Comparison of ENCODE assay signal across 8 mouse cellular contexts in genomic region chr15:98608058-98608783, GRCm38 (mm10). TPM values are rescaled to one million over a fixed set of nuclear protein-coding genes. Genes with fewer than 3 reads are reported as not detected.
A peak's percentile ranks its signal among the peaks of the same experiment; 100 is the strongest.
DNase-seq lines count a peak whose midpoint lies in the region; ATAC-seq and TF ChIP-seq lines count a peak whose summit lies in the region.

No protein-coding gene starts in this region.

- 8% methylated on average over 10 of the region's 10 CpGs for WGBS in lung, postnatal 0 days
- WGBS in intestine, embryonic 14.5 days, result 10% methylated on average over 10 of the region's 10 CpGs
- 10% methylated on average over 10 of the region's 10 CpGs for WGBS in midbrain, embryonic 12.5 days

- no peak for TF ChIP-seq CTCF in lung, postnatal 0 days (IDR thresholded peaks at IDR 0.05)
- no peak for TF ChIP-seq CTCF in embryonic fibroblast, embryonic 13.5 days (IDR thresholded peaks at IDR 0.05; ENCODE audit: borderline replicate concordance, insufficient read depth, low read length)

- 0 out of 2 replicates have a peak, but pooled peaks cover 7% of the 10 kb centered on the region for H3K36me3 ChIP-seq in lung, postnatal 0 days (ENCODE audit: insufficient read depth, low read length)
- peaks cover 15% of the 10 kb centered on the region for H3K36me3 ChIP-seq in intestine, embryonic 14.5 days (ENCODE audit: control insufficient read depth, insufficient read depth, low read length)
- peaks cover 14% of the 10 kb centered on the region for H3K36me3 ChIP-seq in midbrain, embryonic 12.5 days

- TF ChIP-seq POLR2A in embryonic fibroblast, embryonic 13.5 days (IDR thresholded peaks at IDR 0.05; ENCODE audit: low read depth, low read length), result 0 out of 2 replicates have a peak, but pooled peaks have one; percentile 12

- no peaks in the 10 kb centered on the region for H3K9me3 ChIP-seq in lung, postnatal 0 days (ENCODE audit: low read length)
- no peaks in the 10 kb centered on the region for H3K9me3 ChIP-seq in intestine, embryonic 14.5 days (ENCODE audit: control insufficient read depth, low read length)
- no peaks in the 10 kb centered on the region for H3K9me3 ChIP-seq in midbrain, embryonic 12.5 days

- H3K4me1 ChIP-seq in lung, postnatal 0 days (ENCODE audit: insufficient read depth, low read depth, low read length), result peaks cover 9% of the 10 kb centered on the region
- H3K4me1 ChIP-seq in embryonic fibroblast, embryonic 13.5 days (ENCODE audit: control insufficient read depth, insufficient read depth, low read length), result peaks cover 6% of the 10 kb centered on the region
- H3K4me1 ChIP-seq in intestine, embryonic 14.5 days (replicated peaks; ENCODE audit: control insufficient read depth, insufficient read depth, low read length), result peaks cover 39% of the 10 kb centered on the region
- peaks cover 28% of the 10 kb centered on the region for H3K4me1 ChIP-seq in midbrain, embryonic 12.5 days

- peak overlapping the region; percentile 89 for H3K27ac ChIP-seq in lung, postnatal 0 days (ENCODE audit: low read length)
- peak overlapping the region; percentile 23; the same call in 1 of the 2 replicates for H3K27ac ChIP-seq in embryonic fibroblast, embryonic 13.5 days (ENCODE audit: insufficient read depth, low read length)
- peak overlapping the region; percentile 90 for H3K27ac ChIP-seq in intestine, embryonic 14.5 days (ENCODE audit: low read depth)
- peak overlapping the region; percentile 79; the same call in 1 of the 2 replicates for H3K27ac ChIP-seq in midbrain, embryonic 12.5 days (replicated peaks)

- no peaks in the 10 kb centered on the region for H3K27me3 ChIP-seq in lung, postnatal 0 days (replicated peaks; ENCODE audit: insufficient read depth, low read length)
- no peaks in the 10 kb centered on the region for H3K27me3 ChIP-seq in intestine, embryonic 14.5 days (replicated peaks; ENCODE audit: control insufficient read depth, insufficient read depth, low read length)
- no peaks in the 10 kb centered on the region for H3K27me3 ChIP-seq in midbrain, embryonic 12.5 days

- TF ChIP-seq EP300 in lung, postnatal 0 days (IDR thresholded peaks at IDR 0.05), result no peak

- peak overlapping the region; percentile 88 for H3K4me3 ChIP-seq in lung, postnatal 0 days (ENCODE audit: low read depth, low read length)
- peak overlapping the region; percentile 95 for H3K4me3 ChIP-seq in embryonic fibroblast, embryonic 13.5 days (ENCODE audit: insufficient read depth, low read length)
- H3K4me3 ChIP-seq in intestine, embryonic 14.5 days (ENCODE audit: low read depth, low read length), result peak overlapping the region; percentile 78
- H3K4me3 ChIP-seq in midbrain, embryonic 12.5 days, result peak overlapping the region; percentile 80

- peak overlapping the region; percentile 93 for H3K4me2 ChIP-seq in lung, postnatal 0 days (replicated peaks; ENCODE audit: low read depth, low read length)
- peak overlapping the region; percentile 89 for H3K4me2 ChIP-seq in intestine, embryonic 14.5 days (ENCODE audit: low read length)
- H3K4me2 ChIP-seq in midbrain, embryonic 12.5 days (replicated peaks), result peak overlapping the region; percentile 83

- peak; percentile 45 for DNase-seq in lung, postnatal 0 days (ENCODE audit: low spot score)
- no peak for DNase-seq in lung, postnatal 14 days
- DNase-seq in intestine, embryonic 14.5 days (ENCODE audit: low spot score), result peak; percentile 59
- DNase-seq in thymus, postnatal 4 days, result no peak
- DNase-seq in gastrocnemius, adult 8-10 months (ENCODE audit: low spot score in 2 of 2), result no peak

- peak overlapping the region; percentile 80 for H3K9ac ChIP-seq in lung, postnatal 0 days (replicated peaks; ENCODE audit: low read depth)
- H3K9ac ChIP-seq in intestine, embryonic 14.5 days (ENCODE audit: low read length), result peak overlapping the region; percentile 83
- H3K9ac ChIP-seq in midbrain, embryonic 12.5 days (replicated peaks), result peak overlapping the region; percentile 90

- ATAC-seq in lung, postnatal 0 days, result no peak
- peak; percentile 8; the same call in 1 of the 2 replicates for ATAC-seq in intestine, embryonic 14.5 days (replicated peaks; ENCODE audit: low FRiP score, low TSS enrichment, low read depth)
- no peak; the same call in 1 of the 2 replicates for ATAC-seq in midbrain, embryonic 12.5 days (ENCODE audit: low FRiP score, low read depth)
- ATAC-seq in megakaryocyte progenitor cell, adult 5-6 weeks (replicated peaks; ENCODE audit: poor library complexity), result no peak

RNA-seq across cellular contexts. Expression of gene Adcy6, which starts 1.7 kb away (rescaled TPM):
- 9.2 and 12.1 TPM in 2 replicates for polyA plus RNA-seq in lung, postnatal 0 days (2015; fragmentation: Nextera tagmentation; extraction: Ambion mirVana)
- 49.8 and 56.5 TPM in 2 replicates for polyA plus RNA-seq in embryonic fibroblast, embryonic 13.5 days (2011; ENCODE audit: insufficient read length, low read depth, missing spikeins)
- polyA plus RNA-seq in intestine, embryonic 14.5 days (2014; fragmentation: Nextera tagmentation; extraction: Ambion mirVana), result 19.8 and 21.9 TPM in 2 replicates
- 15.6 and 17.2 TPM in 2 replicates for polyA plus RNA-seq in midbrain, embryonic 12.5 days (2016; fragmentation: Nextera tagmentation; extraction: Ambion mirVana)
- total RNA-seq in gastrocnemius, adult 8-10 months (2022), result 10 to 100 TPM; 13.4 to 21.4 (median 19.1) TPM
- total RNA-seq in megakaryocyte progenitor cell, adult 5-6 weeks (2015), result 2.2 and 3.1 TPM in 2 replicates
- 6.7 and 7.7 TPM in 2 replicates for total RNA-seq in megakaryocyte progenitor cell, adult 5-6 weeks (2017)

RNA-seq across cellular contexts. Expression of gene Cacnb3, which starts 22.4 kb away (rescaled TPM):
- 7.4 and 10.7 TPM in 2 replicates for polyA plus RNA-seq in lung, postnatal 0 days (2015; fragmentation: Nextera tagmentation; extraction: Ambion mirVana)
- 40.5 and 44.2 TPM in 2 replicates for polyA plus RNA-seq in embryonic fibroblast, embryonic 13.5 days (2011; ENCODE audit: insufficient read length, low read depth, missing spikeins)
- polyA plus RNA-seq in intestine, embryonic 14.5 days (2014; fragmentation: Nextera tagmentation; extraction: Ambion mirVana), result 31.5 and 34.8 TPM in 2 replicates
- 86.2 and 99.6 TPM in 2 replicates for polyA plus RNA-seq in midbrain, embryonic 12.5 days (2016; fragmentation: Nextera tagmentation; extraction: Ambion mirVana)
- total RNA-seq in gastrocnemius, adult 8-10 months (2022), result 1 to 10 TPM in 2 of 4 experiments, under 1 TPM in 2; 0.78 to 1.1 (median 1.0) TPM
- total RNA-seq in megakaryocyte progenitor cell, adult 5-6 weeks (2015), result not detected in 2 replicates
- total RNA-seq in megakaryocyte progenitor cell, adult 5-6 weeks (2017), result not detected in 2 replicates

RNA-seq across cellular contexts. Expression of gene 4930415O20Rik, which starts 37.4 kb away (rescaled TPM):
- 0.31 TPM in 1 of 2 replicates, not detected in the other for polyA plus RNA-seq in lung, postnatal 0 days (2015; fragmentation: Nextera tagmentation; extraction: Ambion mirVana)
- polyA plus RNA-seq in embryonic fibroblast, embryonic 13.5 days (2011; ENCODE audit: insufficient read length, low read depth, missing spikeins), result not detected in 2 replicates
- 0.35 and 0.59 TPM in 2 replicates for polyA plus RNA-seq in intestine, embryonic 14.5 days (2014; fragmentation: Nextera tagmentation; extraction: Ambion mirVana)
- not detected in 2 replicates for polyA plus RNA-seq in midbrain, embryonic 12.5 days (2016; fragmentation: Nextera tagmentation; extraction: Ambion mirVana)
- total RNA-seq in gastrocnemius, adult 8-10 months (2022), result under 1 TPM in 1 of 4 experiments, not detected in 3; 0.63 TPM
- total RNA-seq in megakaryocyte progenitor cell, adult 5-6 weeks (2015), result not detected in 2 replicates
- not detected in 2 replicates for total RNA-seq in megakaryocyte progenitor cell, adult 5-6 weeks (2017)

RNA-seq across cellular contexts. Expression of gene Ccnt1, which starts 37.5 kb away (rescaled TPM):
- 31.0 and 32.2 TPM in 2 replicates for polyA plus RNA-seq in lung, postnatal 0 days (2015; fragmentation: Nextera tagmentation; extraction: Ambion mirVana)
- polyA plus RNA-seq in embryonic fibroblast, embryonic 13.5 days (2011; ENCODE audit: insufficient read length, low read depth, missing spikeins), result 36.3 and 40.6 TPM in 2 replicates
- polyA plus RNA-seq in intestine, embryonic 14.5 days (2014; fragmentation: Nextera tagmentation; extraction: Ambion mirVana), result 48.7 and 52.6 TPM in 2 replicates
- polyA plus RNA-seq in midbrain, embryonic 12.5 days (2016; fragmentation: Nextera tagmentation; extraction: Ambion mirVana), result 63.3 and 63.9 TPM in 2 replicates
- 10 to 100 TPM; 14.3 to 19.4 (median 15.7) TPM for total RNA-seq in gastrocnemius, adult 8-10 months (2022)
- 47.1 and 57.8 TPM in 2 replicates for total RNA-seq in megakaryocyte progenitor cell, adult 5-6 weeks (2015)
- 54.1 and 62.5 TPM in 2 replicates for total RNA-seq in megakaryocyte progenitor cell, adult 5-6 weeks (2017)

RNA-seq across cellular contexts. Expression of gene Ddx23, which starts 54.5 kb away (rescaled TPM):
- polyA plus RNA-seq in lung, postnatal 0 days (2015; fragmentation: Nextera tagmentation; extraction: Ambion mirVana), result 14.5 and 17.5 TPM in 2 replicates
- polyA plus RNA-seq in embryonic fibroblast, embryonic 13.5 days (2011; ENCODE audit: insufficient read length, low read depth, missing spikeins), result 58.8 and 62.4 TPM in 2 replicates
- polyA plus RNA-seq in intestine, embryonic 14.5 days (2014; fragmentation: Nextera tagmentation; extraction: Ambion mirVana), result 27.1 TPM in 2 replicates
- polyA plus RNA-seq in midbrain, embryonic 12.5 days (2016; fragmentation: Nextera tagmentation; extraction: Ambion mirVana), result 24.4 and 29.3 TPM in 2 replicates
- 10 to 100 TPM; 54.0 to 72.3 (median 63.4) TPM for total RNA-seq in gastrocnemius, adult 8-10 months (2022)
- 22.1 and 25.0 TPM in 2 replicates for total RNA-seq in megakaryocyte progenitor cell, adult 5-6 weeks (2015)
- total RNA-seq in megakaryocyte progenitor cell, adult 5-6 weeks (2017), result 88.0 and 121 TPM in 2 replicates

Comparison
In these comparisons a context has a peak if more than half of its experiments do, and no peak if none do; other contexts are left out.
1. DNase-seq: peak in lung, postnatal 0 days (single experiment) and intestine, embryonic 14.5 days (single experiment); none in lung, postnatal 14 days (single experiment), thymus, postnatal 4 days (single experiment) and gastrocnemius, adult 8-10 months (0 of 2).
2. H3K27ac ChIP-seq: peak in every context shown above with its lines; median percentile 90 in intestine, embryonic 14.5 days; 89 in lung, postnatal 0 days; 79 in midbrain, embryonic 12.5 days; 23 in embryonic fibroblast, embryonic 13.5 days.
3. Peak in every context shown above with its lines, with median percentiles within 50 percentile points of each other: H3K4me2 ChIP-seq, H3K4me3 ChIP-seq and H3K9ac ChIP-seq.